Comparison of ENCODE assay signal across 1 mouse cellular context in the genomic region with DNA sequence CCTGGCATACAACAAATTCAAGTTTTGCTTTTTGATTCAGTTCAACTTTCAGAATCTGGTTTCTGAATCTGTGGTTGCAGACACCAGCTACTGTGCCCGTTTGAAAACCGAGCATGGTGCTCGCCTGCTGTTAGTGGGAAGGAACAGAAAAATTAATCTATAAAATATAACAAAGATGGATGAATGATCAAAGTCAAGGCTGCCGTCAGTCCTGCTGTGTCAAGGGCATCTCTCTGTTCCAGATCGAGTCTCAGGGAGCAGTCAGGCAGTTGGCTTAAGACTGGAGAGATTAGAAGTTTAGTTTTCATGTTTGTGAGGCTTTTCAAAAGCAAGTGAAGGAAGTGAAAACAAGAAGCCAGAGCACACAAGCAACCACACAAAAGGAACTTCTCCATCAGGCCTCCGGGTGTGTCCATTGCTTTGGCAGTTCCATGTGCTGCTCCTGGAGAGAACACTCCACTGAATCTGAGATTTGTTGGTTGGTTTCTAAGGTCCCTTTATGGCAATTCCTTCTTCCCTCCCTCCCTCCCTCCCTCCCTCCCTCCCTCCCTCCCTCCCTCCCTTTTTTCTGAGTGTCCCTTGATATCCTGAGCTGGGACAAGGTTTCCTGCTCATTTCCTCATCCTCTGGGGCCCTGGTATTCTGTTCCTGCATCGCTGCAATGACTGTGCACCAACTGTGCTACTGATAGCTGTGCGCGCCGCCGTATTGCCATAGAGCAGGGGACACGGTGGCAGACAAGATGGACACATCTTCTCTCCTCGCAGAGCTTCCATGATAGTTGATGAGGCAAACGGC.
TF ChIP-seq lines count a peak whose summit lies in the region.

No protein-coding gene starts in this region.

TF ChIP-seq in CH12.LX, 34 proteins besides CTCF, POLR2A, EP300 and RAD21 (continued from another document):
- TF ChIP-seq ZMIZ1 (IDR thresholded peaks at IDR 0.05; ENCODE audit: low read depth, low read length) (no peak), IRF4 (IDR thresholded peaks at IDR 0.05; ENCODE audit: low read depth, low read length) (no peak), E2F4 (IDR thresholded peaks at IDR 0.05; ENCODE audit: insufficient replicate concordance, low read depth, low read length) (no peak), MXI1 (IDR thresholded peaks at IDR 0.05; ENCODE audit: low read depth, low read length) (no peak), CHD1 (IDR thresholded peaks at IDR 0.05; ENCODE audit: low read depth, low read length) (no peak), MAZ (IDR thresholded peaks at IDR 0.05; ENCODE audit: low read depth, low read length) (no peak), SMC3 (IDR thresholded peaks at IDR 0.05; ENCODE audit: low read depth, low read length) (no peak), CHD2 (IDR thresholded peaks at IDR 0.05; ENCODE audit: low read length) (no peak), ZKSCAN1 (IDR thresholded peaks at IDR 0.05; ENCODE audit: borderline replicate concordance, low read depth, low read length) (no peak)
